Mouse (Mus musculus): ENCODE measurements at regions not wholly inside any gene's neighbourhood (a gene's known extent, or its start where the extent isn't known, plus 50 kb on each side); places are given as distances from the start of the nearest gene placed in this dataset.

GRCm38 (mm10) chr14:81254343-81254838 lies 1270.5 kb downstream of the Olfm4 start:
- no peak for DNase-seq (ENCODE audit: low spot score in 2 of 2)

- DNase-seq (ENCODE audit: low spot score in 2 of 2): no peak
These were observed 1271.5 kb downstream of the Olfm4 start for GRCm38 (mm10) chr14:81255423-81255822.

- no peak for DNase-seq (ENCODE audit: low spot score in 2 of 2)
These were observed 1283.9 kb downstream of the Olfm4 start for GRCm38 (mm10) chr14:81267637-81268373.

- no peak for DNase-seq (ENCODE audit: low spot score in 2 of 2)
These were observed 1303.7 kb downstream of the Olfm4 start for GRCm38 (mm10) chr14:81287489-81288025.

- DNase-seq (ENCODE audit: low spot score in 2 of 2): no peak
These were observed 1323.3 kb downstream of the Olfm4 start for GRCm38 (mm10) chr14:81307160-81307559.

- DNase-seq (ENCODE audit: low spot score in 2 of 2): no peak
These were observed 1357.2 kb downstream of the Olfm4 start for GRCm38 (mm10) chr14:81341058-81341457.

GRCm38 (mm10) chr14:81387566-81387965 lies 1403.7 kb downstream of the Olfm4 start:
- peak; percentile 17 to 66 for DNase-seq (ENCODE audit: low spot score in 2 of 2)
